Mouse (Mus musculus): ENCODE data around the gene Tmem223. TPM values are rescaled to one million over a fixed set of nuclear protein-coding genes. Genes with fewer than 3 reads are reported as not detected.

The Tmem223 gene
- polyA plus RNA-seq, 1 experiment from 2014 or later = 285 TPM

Small RNAs within 50 kb of the gene (microRNA-seq; reads per million reads assigned to microRNA genes)
- not detected for gene Mir6992

Other genes with a start within 250 kb of the Tmem223 start
- 15.3 and 15.7 TPM in 2 replicates for gene Slc22a8, start 179.7 kb upstream of the Tmem223 start, polyA plus RNA-seq (2015; fragmentation: Nextera tagmentation; extraction: Ambion mirVana)
- 1.7 and 2.9 TPM in 2 replicates for gene Slc22a6, start 153.0 kb upstream of the Tmem223 start, polyA plus RNA-seq (2015; fragmentation: Nextera tagmentation; extraction: Ambion mirVana)
- 0.71 and 0.81 TPM in 2 replicates for gene Chrm1, start 107.2 kb upstream of the Tmem223 start, polyA plus RNA-seq (2015; fragmentation: Nextera tagmentation; extraction: Ambion mirVana)
- gene Slc3a2, start 47.6 kb upstream of the Tmem223 start, polyA plus RNA-seq (2015; fragmentation: Nextera tagmentation; extraction: Ambion mirVana) = 178 and 184 TPM in 2 replicates
- 76.3 and 80.4 TPM in 2 replicates for gene Wdr74, start 35.2 kb upstream of the Tmem223 start, polyA plus RNA-seq (2015; fragmentation: Nextera tagmentation; extraction: Ambion mirVana)
- 0.85 and 2.0 TPM in 2 replicates for gene 1700092M07Rik, start 30.3 kb upstream of the Tmem223 start, polyA plus RNA-seq (2015; fragmentation: Nextera tagmentation; extraction: Ambion mirVana)
- 86.2 and 95.5 TPM in 2 replicates for gene Stx5a, start 29.6 kb upstream of the Tmem223 start, polyA plus RNA-seq (2015; fragmentation: Nextera tagmentation; extraction: Ambion mirVana)
- gene Nxf1, start 13.9 kb upstream of the Tmem223 start, polyA plus RNA-seq (2015; fragmentation: Nextera tagmentation; extraction: Ambion mirVana) = 63.2 and 80.5 TPM in 2 replicates
- gene Tmem179b, start 3.5 kb downstream of the Tmem223 start, polyA plus RNA-seq (2015; fragmentation: Nextera tagmentation; extraction: Ambion mirVana) = 31.8 and 35.1 TPM in 2 replicates
- 23.3 and 25.3 TPM in 2 replicates for gene Taf6l, start 15.4 kb downstream of the Tmem223 start, polyA plus RNA-seq (2015; fragmentation: Nextera tagmentation; extraction: Ambion mirVana)
- gene Polr2g, start 27.6 kb downstream of the Tmem223 start, polyA plus RNA-seq (2015; fragmentation: Nextera tagmentation; extraction: Ambion mirVana) = 167 and 188 TPM in 2 replicates
- gene Zbtb3, start 31.6 kb downstream of the Tmem223 start, polyA plus RNA-seq (2015; fragmentation: Nextera tagmentation; extraction: Ambion mirVana) = 5.0 and 5.5 TPM in 2 replicates
- 45.1 and 45.3 TPM in 2 replicates for gene Ttc9c, start 48.3 kb downstream of the Tmem223 start, polyA plus RNA-seq (2015; fragmentation: Nextera tagmentation; extraction: Ambion mirVana)
- gene Hnrnpul2, start 49.0 kb downstream of the Tmem223 start, polyA plus RNA-seq (2015; fragmentation: Nextera tagmentation; extraction: Ambion mirVana) = 6.9 and 7.5 TPM in 2 replicates
- not detected in 2 replicates for gene AC129217.1, start 58.8 kb downstream of the Tmem223 start, polyA plus RNA-seq (2015; fragmentation: Nextera tagmentation; extraction: Ambion mirVana)
- 124 and 129 TPM in 2 replicates for gene Bscl2, start 66.5 kb downstream of the Tmem223 start, polyA plus RNA-seq (2015; fragmentation: Nextera tagmentation; extraction: Ambion mirVana)
- 623 and 651 TPM in 2 replicates for gene Gng3, start 68.2 kb downstream of the Tmem223 start, polyA plus RNA-seq (2015; fragmentation: Nextera tagmentation; extraction: Ambion mirVana)
- gene Lrrn4cl, start 79.8 kb downstream of the Tmem223 start, polyA plus RNA-seq (2015; fragmentation: Nextera tagmentation; extraction: Ambion mirVana) = 1.4 and 2.2 TPM in 2 replicates
- 150 and 155 TPM in 2 replicates for gene Ubxn1, start 100.5 kb downstream of the Tmem223 start, polyA plus RNA-seq (2015; fragmentation: Nextera tagmentation; extraction: Ambion mirVana)
- 70.9 and 75.2 TPM in 2 replicates for gene Uqcc3, start 109.9 kb downstream of the Tmem223 start, polyA plus RNA-seq (2015; fragmentation: Nextera tagmentation; extraction: Ambion mirVana)
- 19.7 and 26.1 TPM in 2 replicates for gene Lbhd1, start 112.7 kb downstream of the Tmem223 start, polyA plus RNA-seq (2015; fragmentation: Nextera tagmentation; extraction: Ambion mirVana)
- gene Gm49403, start 112.9 kb downstream of the Tmem223 start, polyA plus RNA-seq (2015; fragmentation: Nextera tagmentation; extraction: Ambion mirVana) = not detected in 2 replicates
- 43.2 and 44.0 TPM in 2 replicates for gene 1810009A15Rik, start 117.9 kb downstream of the Tmem223 start, polyA plus RNA-seq (2015; fragmentation: Nextera tagmentation; extraction: Ambion mirVana)
- gene Gm49416, start 117.9 kb downstream of the Tmem223 start, polyA plus RNA-seq (2015; fragmentation: Nextera tagmentation; extraction: Ambion mirVana) = 0.21 TPM in 1 of 2 replicates, not detected in the other
- 21.7 and 23.3 TPM in 2 replicates for gene Ints5, start 122.0 kb downstream of the Tmem223 start, polyA plus RNA-seq (2015; fragmentation: Nextera tagmentation; extraction: Ambion mirVana)
- gene Ganab, start 127.1 kb downstream of the Tmem223 start, polyA plus RNA-seq (2015; fragmentation: Nextera tagmentation; extraction: Ambion mirVana) = 47.1 and 53.9 TPM in 2 replicates
- 83.2 and 86.3 TPM in 2 replicates for gene B3gat3, start 149.4 kb downstream of the Tmem223 start, polyA plus RNA-seq (2015; fragmentation: Nextera tagmentation; extraction: Ambion mirVana)
- 5.2 and 5.4 TPM in 2 replicates for gene Rom1, start 158.4 kb downstream of the Tmem223 start, polyA plus RNA-seq (2015; fragmentation: Nextera tagmentation; extraction: Ambion mirVana)
- gene Eml3, start 158.6 kb downstream of the Tmem223 start, polyA plus RNA-seq (2015; fragmentation: Nextera tagmentation; extraction: Ambion mirVana) = 14.3 and 15.3 TPM in 2 replicates
- gene Mta2, start 170.9 kb downstream of the Tmem223 start, polyA plus RNA-seq (2015; fragmentation: Nextera tagmentation; extraction: Ambion mirVana) = 58.6 and 60.1 TPM in 2 replicates
- 15.0 and 18.8 TPM in 2 replicates for gene Tut1, start 182.9 kb downstream of the Tmem223 start, polyA plus RNA-seq (2015; fragmentation: Nextera tagmentation; extraction: Ambion mirVana)
- 250 and 257 TPM in 2 replicates for gene Eef1g, start 196.0 kb downstream of the Tmem223 start, polyA plus RNA-seq (2015; fragmentation: Nextera tagmentation; extraction: Ambion mirVana)
- 9.2 and 15.0 TPM in 2 replicates for gene Ahnak, start 218.3 kb downstream of the Tmem223 start, polyA plus RNA-seq (2015; fragmentation: Nextera tagmentation; extraction: Ambion mirVana)

All from neural tube, postnatal 0 days (tissue).